Mouse (Mus musculus) limb, embryonic 14.5 days (tissue): ENCODE results near the gene Crym. TPM values are rescaled to one million over a fixed set of nuclear protein-coding genes. Genes with fewer than 3 reads are reported as not detected.

Experiments used
- ATAC-seq: fragments of 200-750 bp; cut with Nextera tagmentation; 2 replicates; pipeline ENCODE4 v1.8.0; 2017; ENCODE audit warnings: low read depth, moderate number of reproducible peaks, moderate TSS enrichment; ENCODE audit not compliant: low FRiP score
- DNase-seq: peaks from one replicate; pipeline ENCODE4 v3.0.0-alpha.2; 2015; ENCODE audit warnings: low spot score
- H3K27ac ChIP-seq: fragments of 300-500 bp; sonication (generic); replicated peaks from 2 replicates; pipeline ENCODE4 v1.5.1; 2014; ENCODE audit warnings: low read depth, mild to moderate bottlenecking, low read length, moderate library complexity, mixed read lengths
- H3K27me3 ChIP-seq: fragments of 300-500 bp; sonication (generic); 2 replicates; pipeline ENCODE4 v1.6.1; 2014; ENCODE audit warnings: low read length, mixed read lengths; ENCODE audit not compliant: control insufficient read depth, insufficient read depth
- H3K36me3 ChIP-seq: fragments of 300-500 bp; sonication (generic); 2 replicates; pipeline ENCODE4 v1.6.1; 2014; ENCODE audit warnings: mild to moderate bottlenecking, low read length, moderate library complexity, mixed read lengths; ENCODE audit not compliant: control insufficient read depth, insufficient read depth
- H3K4me1 ChIP-seq: fragments of 300-500 bp; sonication (generic); 2 replicates; pipeline ENCODE4 v1.6.1; 2014; ENCODE audit warnings: antibody characterized with exemption, low read length, mixed read lengths; ENCODE audit not compliant: control insufficient read depth, insufficient read depth
- H3K4me2 ChIP-seq: fragments of 300-500 bp; sonication (generic); replicated peaks from 2 replicates; pipeline ENCODE4 v1.6.1; 2014; ENCODE audit warnings: low read depth, mild to moderate bottlenecking, low read length, moderate library complexity; ENCODE audit not compliant: severe bottlenecking
- H3K4me3 ChIP-seq: fragments of 300-500 bp; sonication (generic); replicated peaks from 2 replicates; pipeline ENCODE4 v1.5.1; 2014; ENCODE audit warnings: low read length
- H3K9ac ChIP-seq: fragments of 300-500 bp; sonication (generic); 2 replicates; pipeline ENCODE4 v1.6.1; 2014; ENCODE audit warnings: mild to moderate bottlenecking, low read depth, low read length, moderate library complexity; ENCODE audit not compliant: severe bottlenecking
- H3K9me3 ChIP-seq: fragments of 300-500 bp; sonication (generic); 2 replicates; pipeline ENCODE4 v1.6.1; 2016; ENCODE audit warnings: low read length; ENCODE audit not compliant: control insufficient read depth
- POLR2A ChIP-seq: fragments of 200-500 bp; IDR thresholded peaks from 2 replicates; pipeline ENCODE4 v1.8.0; 2012; ENCODE audit warnings: inconsistent platforms, mild to moderate bottlenecking, moderate library complexity, borderline replicate concordance; ENCODE audit not compliant: insufficient read depth, insufficient read length; ENCODE audit errors: extremely low read depth
- WGBS: fragments of 180-500 bp; shearing (Covaris S2); extraction: QIAGEN DNeasy Blood & Tissue Kit; methylation state at CpG from one replicate; pipeline ENCODE4 v1.1.7; 2014; 5-methylcytosine and 5-hydroxymethylcytosine counted together
- polyA plus RNA-seq, 2 experiments: library from polyadenylated mRNA; depleted of rRNA in 1 of 2; stranded (reverse) in 1 of 2; unstranded in 1 of 2; fragments of >200 nt; fragmentation: Nextera tagmentation in 1 of 2; extraction: Ambion mirVana in 1 of 2; gene quantifications; 2 replicates each; pipeline versions ENCODE4 v1.2.1 to v1.2.3; 2012 to 2014

Gene Crym
- polyA plus RNA-seq, 2 experiments, result 12.3 to 12.9 TPM

DNA sequence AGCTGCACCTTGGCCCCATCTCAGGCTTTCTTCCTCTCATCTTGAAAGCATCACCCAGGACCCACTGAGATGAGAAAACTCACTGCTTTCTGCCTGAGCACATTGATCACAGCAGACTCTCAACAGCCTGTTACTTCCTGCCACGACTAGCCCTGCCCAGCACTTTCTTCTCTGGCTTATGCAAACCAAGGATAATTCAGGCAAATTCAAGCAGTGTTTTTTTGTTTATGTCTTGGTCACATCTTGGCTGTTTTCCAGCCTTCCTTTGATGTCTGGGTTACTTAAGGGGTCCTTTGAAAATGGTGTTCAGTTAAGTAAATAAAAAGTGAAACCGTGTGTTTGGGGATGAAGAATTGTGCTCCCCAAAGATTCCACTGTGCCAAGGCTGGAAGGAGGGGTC is 23.0 kb downstream of the Crym start:
- no peak overlapping the region for H3K4me3 ChIP-seq
- H3K27me3 ChIP-seq, result no peaks in the 10 kb centered on the region
- H3K9me3 ChIP-seq, result no peaks in the 10 kb centered on the region
- no peak overlapping the region for H3K4me2 ChIP-seq
- H3K27ac ChIP-seq, result no peak overlapping the region
- TF ChIP-seq POLR2A, result no peak
- 5% methylated on average over 2 of the region's 2 CpGs for WGBS
- ATAC-seq (no peak), DNase-seq (no peak)
- 0 out of 2 replicates have a peak, but pooled peaks cover 3% of the 10 kb centered on the region for H3K4me1 ChIP-seq
- H3K9ac ChIP-seq, result no peak overlapping the region
- H3K36me3 ChIP-seq, result no peaks in the 10 kb centered on the region

DNA sequence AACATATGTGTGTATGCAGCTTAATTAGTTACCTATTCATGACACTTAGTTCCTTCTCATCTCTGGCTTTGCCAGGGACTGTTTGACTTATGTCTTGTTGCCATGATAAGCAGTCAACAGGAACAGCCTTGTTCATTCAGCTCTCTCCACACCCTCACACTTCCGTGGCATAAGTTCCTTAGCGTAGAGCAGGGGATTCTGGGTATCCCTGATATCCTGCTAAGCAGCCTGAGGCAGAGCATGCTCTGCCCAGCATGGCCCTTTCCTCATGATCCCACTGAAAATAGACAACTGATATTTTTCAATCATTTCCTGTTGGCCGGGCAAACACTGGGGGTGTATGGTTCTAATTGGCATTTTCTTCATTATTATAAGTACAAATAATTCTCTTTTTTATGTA is 24.3 kb downstream of the Crym start:
- no peak for TF ChIP-seq POLR2A
- no peaks in the 10 kb centered on the region for H3K36me3 ChIP-seq

DNA sequence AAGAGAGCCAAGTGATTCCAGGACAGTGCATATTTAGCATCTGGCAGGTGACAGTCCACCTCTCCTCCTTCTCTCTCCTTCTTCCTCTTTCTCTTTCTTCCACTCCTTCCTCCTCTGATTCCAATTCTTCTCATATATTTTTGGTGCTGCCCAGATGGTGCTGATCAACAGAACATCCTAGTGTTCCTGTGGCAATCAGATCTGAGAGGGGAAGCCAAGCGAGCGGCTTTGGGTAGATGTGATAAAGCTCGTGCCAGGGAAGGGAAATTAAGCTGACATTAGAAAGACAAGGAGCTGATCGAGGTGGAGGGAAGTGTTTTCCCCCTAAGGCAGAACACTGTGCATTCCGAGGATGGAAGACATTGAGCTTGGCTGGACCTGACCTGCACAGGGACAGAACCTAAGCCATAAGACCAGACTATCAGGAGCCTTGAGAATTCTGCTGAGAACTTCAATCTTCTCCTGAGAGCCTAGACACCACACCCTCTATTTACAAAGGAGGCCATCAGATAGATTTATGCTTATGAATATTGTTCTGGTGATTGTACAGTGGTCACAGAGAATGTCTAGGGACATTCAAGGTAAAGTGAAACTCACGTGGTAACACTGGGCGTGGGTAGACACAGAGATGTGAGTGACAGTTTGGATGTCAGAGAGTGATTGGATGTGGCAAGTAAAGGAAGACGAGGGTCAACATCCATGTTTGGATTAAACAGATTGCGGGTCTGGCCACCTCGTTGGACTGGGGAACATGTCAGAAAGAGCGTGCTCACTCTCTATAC is 27.0 kb downstream of the Crym start:
- Histone ChIP-seq H3K4me1 (0 out of 2 replicates have a peak, but pooled peaks cover 3% of the 10 kb centered on the region), H3K9me3 (no peaks in the 10 kb centered on the region), H3K27ac (no peak overlapping the region), H3K9ac (no peak overlapping the region), H3K27me3 (no peaks in the 10 kb centered on the region), H3K36me3 (no peaks in the 10 kb centered on the region), H3K4me2 (no peak overlapping the region), H3K4me3 (no peak overlapping the region)
- 80% methylated on average over 11 of the region's 11 CpGs for WGBS
- TF ChIP-seq POLR2A, result no peak
- ATAC-seq, result no peak
- DNase-seq, result no peak

More for the DNA sequence above, 24.3 kb downstream of the Crym start:
- no peak for DNase-seq
- Histone ChIP-seq H3K27ac (no peak overlapping the region), H3K4me2 (no peak overlapping the region), H3K27me3 (no peaks in the 10 kb centered on the region), H3K4me1 (0 out of 2 replicates have a peak, but pooled peaks cover 3% of the 10 kb centered on the region), H3K4me3 (no peak overlapping the region), H3K9ac (no peak overlapping the region), H3K9me3 (no peaks in the 10 kb centered on the region)
- no peak for ATAC-seq
- 80% methylated on average over 3 of the region's 3 CpGs for WGBS

DNA sequence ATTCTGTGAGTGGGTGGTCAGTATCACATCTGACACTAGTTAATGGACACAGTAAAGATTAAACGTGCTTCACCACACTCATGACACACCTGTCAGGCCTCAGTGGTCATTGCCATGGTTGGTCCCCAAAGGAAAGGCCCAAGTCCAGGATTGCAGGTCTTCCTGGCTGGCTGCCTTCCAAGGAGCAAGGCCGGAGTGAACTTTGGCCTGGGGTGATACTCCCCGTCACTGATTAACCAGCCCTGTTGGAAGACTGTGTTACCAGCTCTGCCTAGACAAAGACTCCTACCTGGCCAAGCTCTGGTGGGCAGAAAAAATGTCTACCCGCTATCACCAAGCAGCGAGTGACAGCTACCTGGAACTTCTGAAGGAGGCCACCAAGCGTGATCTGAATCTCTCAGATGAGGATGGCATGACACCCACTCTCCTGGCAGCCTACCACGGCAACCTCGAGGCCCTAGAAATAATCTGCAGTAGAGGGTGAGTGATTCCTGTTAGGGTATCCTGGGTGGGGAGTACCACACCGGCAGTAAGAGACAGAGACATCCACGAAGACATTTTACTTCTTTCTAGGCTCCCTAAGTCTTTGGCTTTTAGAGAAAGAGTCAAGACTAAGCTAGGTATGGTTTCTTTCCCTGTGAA is 28.2 kb downstream of the Crym start, which contains the start of gene Anks4b:
Anks4b (plus strand) TSS at position 256 of the 642 bp plus-strand sequence.
- no peak within 1 kb of the TSS for H3K4me2 ChIP-seq
- 87% methylated on average over 10 of the region's 10 CpGs for WGBS
- H3K36me3 ChIP-seq, result no peaks in the 10 kb centered on the region
- H3K4me3 ChIP-seq, result no peak within 1 kb of the TSS
- H3K9me3 ChIP-seq, result no peaks in the 10 kb centered on the region
- no peak for TF ChIP-seq POLR2A
- H3K27me3 ChIP-seq, result no peaks in the 10 kb centered on the region
- no peak within 1 kb of the TSS for H3K9ac ChIP-seq
- H3K4me1 ChIP-seq, result no peaks in the 10 kb centered on the region
- ATAC-seq (no peak), DNase-seq (no peak)
- no peak within 1 kb of the TSS for H3K27ac ChIP-seq

DNA sequence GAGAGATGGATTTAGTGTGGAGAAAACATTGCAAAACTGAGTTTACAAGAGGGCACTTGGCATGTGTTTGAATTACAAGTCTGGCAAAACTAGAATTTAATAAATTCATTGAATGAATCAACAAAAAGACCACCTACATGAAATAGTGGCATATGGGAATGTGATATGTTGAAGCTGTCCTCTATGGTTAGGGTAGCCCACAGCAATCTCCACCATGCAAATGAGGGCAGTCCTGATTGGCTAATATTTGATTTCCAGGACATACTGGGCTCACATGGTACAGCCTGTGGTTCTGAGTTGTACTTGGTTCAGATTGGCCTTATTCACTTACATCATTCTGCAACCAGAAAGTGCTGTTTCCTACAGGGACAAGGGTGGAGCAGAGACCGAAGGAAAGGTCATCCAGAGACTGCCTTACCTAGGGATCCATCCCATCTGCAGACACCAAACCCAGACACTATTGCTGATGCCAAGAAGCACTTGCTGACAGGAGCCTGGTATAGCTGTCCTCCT is 29.7 kb downstream of the Crym start:
- DNase-seq (no peak), ATAC-seq (no peak)
- no peak for TF ChIP-seq POLR2A
- Histone ChIP-seq H3K36me3 (no peaks in the 10 kb centered on the region), H3K4me1 (no peaks in the 10 kb centered on the region), H3K27me3 (no peaks in the 10 kb centered on the region), H3K4me3 (no peak overlapping the region), H3K9ac (no peak overlapping the region), H3K27ac (no peak overlapping the region), H3K9me3 (no peaks in the 10 kb centered on the region), H3K4me2 (no peak overlapping the region)
- 78% methylated on average over 1 of the region's 1 CpGs for WGBS
